In the genomic region with DNA sequence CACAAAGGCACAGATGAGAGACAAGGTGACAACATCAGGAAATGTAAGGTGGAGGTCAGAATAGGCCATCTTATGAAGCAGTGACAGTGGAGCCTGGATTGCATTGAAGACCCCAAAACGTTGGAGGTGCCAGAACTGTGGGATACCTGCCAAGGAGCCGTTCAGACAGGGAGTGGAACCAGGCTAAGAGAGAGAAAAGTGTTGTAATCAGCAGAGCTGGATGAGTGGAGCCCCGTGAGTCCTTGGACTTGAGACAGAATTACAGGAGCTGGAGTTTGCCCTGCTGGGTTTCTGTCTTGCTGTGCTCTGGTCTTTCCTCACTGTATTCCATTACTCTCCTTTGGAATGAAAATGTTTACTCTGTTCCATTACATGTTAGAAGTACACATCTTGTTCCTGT, we compare ENCODE assay signal across 19 mouse cellular contexts. TPM values are rescaled to one million over a fixed set of nuclear protein-coding genes. Genes with fewer than 3 reads are reported as not detected.
DNase-seq lines count a peak whose midpoint lies in the region; ATAC-seq and TF ChIP-seq lines count a peak whose summit lies in the region.
"Had no signal": no experiment of that assay in that cellular context is flagged by ENCODE, and none has a peak within 500 bp of the region (broad histone marks: within the 10 kb centered on the region; RNA-seq: fewer than 3 reads in every experiment).

No protein-coding gene starts in this region.

- TF ChIP-seq CTCF in lung, postnatal 0 days (IDR thresholded peaks at IDR 0.05): no peak
- TF ChIP-seq CTCF in lung, adult 2 months (IDR thresholded peaks at IDR 0.05; ENCODE audit: insufficient read depth, low read length): no peak
- TF ChIP-seq CTCF in left cerebral cortex, adult 2 months (IDR thresholded peaks at IDR 0.05): no peak

- H3K9me3 ChIP-seq in heart, embryonic 16.5 days (replicated peaks; ENCODE audit: control insufficient read depth, low read length): no peaks in the 10 kb centered on the region
- H3K9me3 ChIP-seq in lung, postnatal 0 days (ENCODE audit: low read length): no peaks in the 10 kb centered on the region
- H3K9me3 ChIP-seq: forebrain, embryonic 15.5 days; hindbrain, embryonic 15.5 days; limb, embryonic 15.5 days; midbrain, embryonic 13.5 days had no signal

- H3K27ac ChIP-seq in heart, embryonic 16.5 days (ENCODE audit: low read length): no peak overlapping the region
- no peak overlapping the region for H3K27ac ChIP-seq in lung, postnatal 0 days (ENCODE audit: low read length)
- no peak overlapping the region for H3K27ac ChIP-seq in left cerebral cortex, adult 2 months
- H3K27ac ChIP-seq: forebrain, embryonic 15.5 days; hindbrain, embryonic 15.5 days; limb, embryonic 15.5 days; midbrain, embryonic 13.5 days had no signal

- no peaks in the 10 kb centered on the region for H3K36me3 ChIP-seq in heart, embryonic 16.5 days (ENCODE audit: control insufficient read depth, insufficient read depth)
- H3K36me3 ChIP-seq in lung, postnatal 0 days (ENCODE audit: insufficient read depth, low read length): no peaks in the 10 kb centered on the region
- H3K36me3 ChIP-seq: forebrain, embryonic 15.5 days; hindbrain, embryonic 15.5 days; limb, embryonic 15.5 days had no signal

- no peak overlapping the region for H3K4me3 ChIP-seq in heart, embryonic 16.5 days (ENCODE audit: low read length)
- no peak overlapping the region for H3K4me3 ChIP-seq in lung, postnatal 0 days (ENCODE audit: low read depth, low read length)
- no peak overlapping the region for H3K4me3 ChIP-seq in lung, adult 2 months (replicated peaks; ENCODE audit: extremely low read depth, low read depth, low read length)
- no peak overlapping the region for H3K4me3 ChIP-seq in left cerebral cortex, adult 2 months
- H3K4me3 ChIP-seq: forebrain, embryonic 15.5 days; hindbrain, embryonic 15.5 days; limb, embryonic 15.5 days; midbrain, embryonic 13.5 days; myocyte had no signal

- no peak for ATAC-seq in heart, embryonic 16.5 days (replicated peaks; ENCODE audit: extremely low read depth, insufficient read depth, low FRiP score)
- ATAC-seq in lung, postnatal 0 days: no peak
- ATAC-seq: forebrain, embryonic 15.5 days; midbrain, embryonic 13.5 days had no signal

- no peaks in the 10 kb centered on the region for H3K27me3 ChIP-seq in heart, embryonic 16.5 days (ENCODE audit: control insufficient read depth, insufficient read depth, low read length)
- H3K27me3 ChIP-seq in lung, postnatal 0 days (replicated peaks; ENCODE audit: insufficient read depth, low read length): no peaks in the 10 kb centered on the region
- H3K27me3 ChIP-seq: forebrain, embryonic 15.5 days; hindbrain, embryonic 15.5 days; limb, embryonic 15.5 days; midbrain, embryonic 13.5 days had no signal

- H3K4me1 ChIP-seq in heart, embryonic 16.5 days (ENCODE audit: control insufficient read depth, insufficient read depth, low read length): no peaks in the 10 kb centered on the region; the same call in 1 of the 2 replicates
- H3K4me1 ChIP-seq in lung, postnatal 0 days (ENCODE audit: insufficient read depth, low read depth, low read length): no peaks in the 10 kb centered on the region
- no peaks in the 10 kb centered on the region for H3K4me1 ChIP-seq in lung, adult 2 months (ENCODE audit: control insufficient read depth, insufficient read depth, low read length)
- H3K4me1 ChIP-seq: limb, embryonic 15.5 days had no signal

- TF ChIP-seq POLR2A in lung, adult 2 months (IDR thresholded peaks at IDR 0.05; ENCODE audit: borderline replicate concordance, extremely low read depth, low read depth, low read length): no peak

- 0 out of 2 replicates have a peak overlapping the region, but pooled peaks have one; percentile 16 for H3K9ac ChIP-seq in heart, embryonic 16.5 days (ENCODE audit: low read length)
- no peak overlapping the region for H3K9ac ChIP-seq in lung, postnatal 0 days (replicated peaks; ENCODE audit: low read depth)
- H3K9ac ChIP-seq: forebrain, embryonic 15.5 days; hindbrain, embryonic 15.5 days; limb, embryonic 15.5 days; midbrain, embryonic 13.5 days had no signal

- TF ChIP-seq EP300 in lung, postnatal 0 days (IDR thresholded peaks at IDR 0.05): no peak

- intact Hi-C loops in left cerebral cortex, adult 2 months (cut with DNase I): no loop called here

- no peak overlapping the region for H3K4me2 ChIP-seq in heart, embryonic 16.5 days (ENCODE audit: low read depth, low read length)
- no peak overlapping the region for H3K4me2 ChIP-seq in lung, postnatal 0 days (replicated peaks; ENCODE audit: low read depth, low read length)
- H3K4me2 ChIP-seq: forebrain, embryonic 15.5 days; hindbrain, embryonic 15.5 days; limb, embryonic 15.5 days; midbrain, embryonic 13.5 days had no signal

- WGBS in heart, embryonic 16.5 days: 29% methylated on average over 3 of the region's 3 CpGs
- WGBS in lung, postnatal 0 days: 20% methylated on average over 3 of the region's 3 CpGs
- 37% methylated on average over 3 of the region's 3 CpGs for WGBS in lung, adult 2 months

- no peak for DNase-seq in heart, adult 8-10 months (ENCODE audit: low spot score)
- peak; percentile 57 for DNase-seq in lung, postnatal 0 days (ENCODE audit: low spot score)
- no peak for DNase-seq in lung, adult 2 months
- peak; percentile 73 to 80 for DNase-seq in kidney, postnatal 36 days
- DNase-seq in left cerebral cortex, adult 2 months (ENCODE audit: extremely low spot score in 1 of 2, low spot score in 2 of 2): no peak
- DNase-seq in spleen, postnatal 36 days (ENCODE audit: low spot score in 2 of 2): no peak
- DNase-seq: cerebellum, adult 11 months; cerebellum, postnatal 25 days; heart, adult 18-20 months; heart, postnatal 14 days; thymus, postnatal 25 days had no signal

RNA-seq across cellular contexts. Expression of a gene that starts 4.5 kb away (rescaled TPM):
- 13.3 and 13.9 TPM in 2 replicates for polyA plus RNA-seq in heart, embryonic 16.5 days (2015; fragmentation: Nextera tagmentation; extraction: Ambion mirVana)
- 10 to 100 TPM in 2 of 4 experiments, 1 to 10 TPM in 2; 7.3 to 12.2 (median 10.0) TPM for total RNA-seq in heart, adult 8-10 months (2022)
- 16.5 and 17.0 TPM in 2 replicates for polyA plus RNA-seq in lung, postnatal 0 days (2015; fragmentation: Nextera tagmentation; extraction: Ambion mirVana)
- 56.0 and 72.1 TPM in 2 replicates for polyA plus RNA-seq in lung, adult 2 months (2012; rRNA removed)
- 10 to 100 TPM; 17.8 to 19.1 TPM for total RNA-seq in left cerebral cortex, adult 2 months (2021)

RNA-seq across cellular contexts. Expression of a gene that starts 11.8 kb away (rescaled TPM):
- polyA plus RNA-seq in heart, embryonic 16.5 days (2015; fragmentation: Nextera tagmentation; extraction: Ambion mirVana): 1,504 and 1,594 TPM in 2 replicates
- total RNA-seq in heart, adult 8-10 months (2022): 100 to 1,000 TPM; 106 to 156 (median 115) TPM
- polyA plus RNA-seq in lung, postnatal 0 days (2015; fragmentation: Nextera tagmentation; extraction: Ambion mirVana): 415 and 427 TPM in 2 replicates
- polyA plus RNA-seq in lung, adult 2 months (2012; rRNA removed): 1,081 and 1,265 TPM in 2 replicates
- total RNA-seq in left cerebral cortex, adult 2 months (2021): 100 to 1,000 TPM; 509 to 550 TPM

RNA-seq across cellular contexts. Expression of a gene that starts 24.2 kb away (rescaled TPM):
- 2.0 and 2.5 TPM in 2 replicates for polyA plus RNA-seq in heart, embryonic 16.5 days (2015; fragmentation: Nextera tagmentation; extraction: Ambion mirVana)
- total RNA-seq in heart, adult 8-10 months (2022): 1 to 10 TPM in 2 of 4 experiments, under 1 TPM in 2; 0.72 to 1.6 (median 1.0) TPM
- polyA plus RNA-seq in lung, postnatal 0 days (2015; fragmentation: Nextera tagmentation; extraction: Ambion mirVana): 5.1 and 6.6 TPM in 2 replicates
- polyA plus RNA-seq in lung, adult 2 months (2012; rRNA removed): 2.5 and 2.8 TPM in 2 replicates
- under 1 TPM in 1 of 2 experiments, not detected in 1; 0.28 TPM for total RNA-seq in left cerebral cortex, adult 2 months (2021)

RNA-seq across cellular contexts. Expression of a gene that starts 28.2 kb away (rescaled TPM):
- polyA plus RNA-seq in heart, embryonic 16.5 days (2015; fragmentation: Nextera tagmentation; extraction: Ambion mirVana): 5.6 and 7.3 TPM in 2 replicates
- total RNA-seq in heart, adult 8-10 months (2022): 1 to 10 TPM; 1.2 to 2.8 (median 1.9) TPM
- polyA plus RNA-seq in lung, postnatal 0 days (2015; fragmentation: Nextera tagmentation; extraction: Ambion mirVana): 8.1 and 10.2 TPM in 2 replicates
- polyA plus RNA-seq in lung, adult 2 months (2012; rRNA removed): 5.4 and 5.6 TPM in 2 replicates
- 10 to 100 TPM; 11.8 to 12.1 TPM for total RNA-seq in left cerebral cortex, adult 2 months (2021)

RNA-seq across cellular contexts. Expression of a gene that starts 30.8 kb away (rescaled TPM):
- polyA plus RNA-seq in heart, embryonic 16.5 days (2015; fragmentation: Nextera tagmentation; extraction: Ambion mirVana): not detected in 2 replicates
- not detected for total RNA-seq in heart, adult 8-10 months (2022)
- polyA plus RNA-seq in lung, postnatal 0 days (2015; fragmentation: Nextera tagmentation; extraction: Ambion mirVana): not detected in 2 replicates
- polyA plus RNA-seq in lung, adult 2 months (2012; rRNA removed): 0.17 and 298 TPM in 2 replicates
- not detected for total RNA-seq in left cerebral cortex, adult 2 months (2021)
- total RNA-seq: ES-E14; gastrocnemius, adult 18-20 months; heart, adult 18-20 months; heart, postnatal 14 days had no signal
- polyA plus RNA-seq: forebrain, embryonic 15.5 days; hindbrain, embryonic 15.5 days; limb, embryonic 15.5 days; midbrain, embryonic 13.5 days had no signal

Comparison
In these comparisons a context has a peak if more than half of its experiments do, and no peak if none do; other contexts are left out.
1. DNase-seq: peak in lung, postnatal 0 days (single experiment) and kidney, postnatal 36 days (2 of 2); none in heart, adult 8-10 months (single experiment), lung, adult 2 months (single experiment), left cerebral cortex, adult 2 months (0 of 2) and spleen, postnatal 36 days (0 of 2).